Mouse (Mus musculus) left cerebral cortex, adult 2 months (tissue): ENCODE results near the gene Cnga3. TPM values are rescaled to one million over a fixed set of nuclear protein-coding genes. Genes with fewer than 3 reads are reported as not detected.
A peak's percentile ranks its signal among the peaks of the same experiment; 100 is the strongest.

Experiments
- DNase-seq, 2 experiments: peaks; one replicate each; pipeline ENCODE4 v3.0.0; 2021 to 2022; ENCODE audit warnings: low spot score in 2 of 2, mixed read lengths in 1 of 2; ENCODE audit errors: extremely low spot score in 1 of 2
- H3K27ac ChIP-seq: fragments of 200-600 bp; 2 replicates; pipeline ENCODE4 v1.8.1; 2022
- H3K4me3 ChIP-seq: fragments of 200-600 bp; 2 replicates; pipeline ENCODE4 v1.8.1; 2022
- CTCF ChIP-seq: fragments of 200-600 bp; IDR thresholded peaks from 2 replicates; pipeline ENCODE4 v1.8.1; 2022; ENCODE audit warnings: antibody characterized with exemption, mild to moderate bottlenecking, moderate library complexity
- intact Hi-C: fragments of 180-260 bp; cut with DNase I; formaldehyde crosslinking; loops from one replicate; pipeline ENCODE4 v1.15.1; 2025
- long read RNA-seq, 2 experiments: library from polyadenylated mRNA; stranded (forward); transcript quantifications; one replicate each; pipeline ENCODE4 v2.0.0; 2021; ENCODE audit warnings: borderline mapping rate in 2 of 2
- total RNA-seq, 2 experiments: library from RNA; stranded (reverse); gene quantifications; 2 replicates each; pipeline ENCODE4 v1.2.3; 2021

The Cnga3 gene
- under 1 TPM; 0.09 to 0.16 TPM for total RNA-seq
- long read RNA-seq, experiment 1 = 0 reads
- long read RNA-seq, experiment 2 = 0 reads

- Histone ChIP-seq H3K4me3 (no peak within 1 kb of the TSS), H3K27ac (no peak within 1 kb of the TSS)
- DNase-seq = no peak
- TF ChIP-seq CTCF = no peak
- intact Hi-C loops = no loop called here
These were observed at the start of gene Cnga3 for GRCm38 (mm10) chr1:37214144-37214543. Gene Cnga3 (plus strand): TSS chr1:37214434.

GRCm38 (mm10) chr1:37166066-37166465 is 48.2 kb upstream of the Cnga3 start:
- no peak for DNase-seq
- Histone ChIP-seq H3K27ac (no peak overlapping the region), H3K4me3 (no peak overlapping the region)
- intact Hi-C loops = no loop called here
- no peak for TF ChIP-seq CTCF

- DNase-seq = no peak
- TF ChIP-seq CTCF = no peak
- intact Hi-C loops = no loop called here
- Histone ChIP-seq H3K27ac (no peak overlapping the region), H3K4me3 (no peak overlapping the region)
These were observed 46.3 kb upstream of the Cnga3 start for GRCm38 (mm10) chr1:37167918-37168317.

- no peak for DNase-seq
- no peak overlapping the region for H3K4me3 ChIP-seq
- intact Hi-C loops = loop anchor here (5.0 kb wide), 1 partner anchor 396 kb away; no protein-coding TSS in a partner anchor
- peak; percentile 29; the same call in 1 of the 2 replicates for TF ChIP-seq CTCF
- H3K27ac ChIP-seq = no peak overlapping the region
These were observed 36.4 kb upstream of the Cnga3 start for GRCm38 (mm10) chr1:37177874-37178273.

GRCm38 (mm10) chr1:37179852-37180251 is 34.4 kb upstream of the Cnga3 start:
- Histone ChIP-seq H3K27ac (no peak overlapping the region), H3K4me3 (no peak overlapping the region)
- no peak for DNase-seq
- intact Hi-C loops = loop anchor here (5.0 kb wide), 1 partner anchor 398 kb away; no protein-coding TSS in a partner anchor
- TF ChIP-seq CTCF = no peak

GRCm38 (mm10) chr1:37187050-37187449 is 27.2 kb upstream of the Cnga3 start:
- H3K4me3 ChIP-seq = no peak overlapping the region
- DNase-seq = no peak
- intact Hi-C loops = no loop called here
- no peak for TF ChIP-seq CTCF
- no peak overlapping the region for H3K27ac ChIP-seq

- no peak for DNase-seq
These were observed 19.6 kb upstream of the Cnga3 start for GRCm38 (mm10) chr1:37194607-37195006.

GRCm38 (mm10) chr1:37201406-37201805 is 12.8 kb upstream of the Cnga3 start:
- intact Hi-C loops = no loop called here
- TF ChIP-seq CTCF = no peak
- DNase-seq = no peak
- H3K4me3 ChIP-seq = no peak overlapping the region
- H3K27ac ChIP-seq = no peak overlapping the region

More at GRCm38 (mm10) chr1:37194607-37195006, 19.6 kb upstream of the Cnga3 start:
- no peak overlapping the region for H3K27ac ChIP-seq
- intact Hi-C loops = loop anchor here (2.0 to 5.0 kb wide), 2 partner anchors 56 to 412 kb away; no protein-coding TSS in a partner anchor
- peak; percentile 61 for TF ChIP-seq CTCF
- no peak overlapping the region for H3K4me3 ChIP-seq

GRCm38 (mm10) chr1:37207743-37208142 is 6.5 kb upstream of the Cnga3 start:
- Histone ChIP-seq H3K27ac (no peak overlapping the region), H3K4me3 (no peak overlapping the region)
- TF ChIP-seq CTCF = no peak
- DNase-seq = no peak
- intact Hi-C loops = no loop called here

- no peak overlapping the region for H3K27ac ChIP-seq
- intact Hi-C loops = no loop called here
- DNase-seq = no peak
- no peak for TF ChIP-seq CTCF
- H3K4me3 ChIP-seq = no peak overlapping the region
These were observed 1.9 kb upstream of the Cnga3 start for GRCm38 (mm10) chr1:37212375-37212774.

- Histone ChIP-seq H3K27ac (no peak overlapping the region), H3K4me3 (no peak overlapping the region)
- intact Hi-C loops = no loop called here
- no peak for DNase-seq
- TF ChIP-seq CTCF = no peak
These were observed 4.2 kb downstream of the Cnga3 start for GRCm38 (mm10) chr1:37218386-37218785.

GRCm38 (mm10) chr1:37219593-37219992 is 5.4 kb downstream of the Cnga3 start:
- Histone ChIP-seq H3K4me3 (no peak overlapping the region), H3K27ac (peak overlapping the region; percentile 30; the same call in 1 of the 2 replicates)

More at GRCm38 (mm10) chr1:37219593-37219992, 5.4 kb downstream of the Cnga3 start:
- intact Hi-C loops = no loop called here
- DNase-seq = no peak
- no peak for TF ChIP-seq CTCF
